Mouse (Mus musculus): Measurements from ENCODE around the gene Magi1.

DNA sequence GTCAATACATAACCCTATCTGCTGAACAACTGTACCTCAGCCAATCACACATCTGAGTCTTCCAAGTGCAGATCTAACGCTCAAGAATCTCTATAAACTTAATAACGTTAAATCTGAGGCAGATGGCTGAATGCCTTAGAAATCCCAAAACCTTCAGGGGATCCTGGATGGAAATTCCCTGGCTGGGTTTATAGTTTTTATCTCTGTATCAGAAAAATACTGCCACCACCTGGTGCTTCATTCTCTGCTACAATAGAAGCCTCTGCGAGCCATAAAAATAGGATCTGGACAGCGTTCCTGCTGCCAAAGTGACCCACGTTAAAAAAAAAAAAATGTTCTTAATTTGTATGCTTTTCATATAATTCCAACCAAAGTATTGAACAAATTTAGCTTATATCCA is 162.2 kb downstream of the Magi1 start:
- TF ChIP-seq CTCF (IDR thresholded peaks at IDR 0.05 in 2 of 3, conservative IDR thresholded peaks at IDR 0.05 in 1 of 3; ENCODE audit: control insufficient read depth in 1 of 3, insufficient read depth in 1 of 3, low read depth in 2 of 3, low read length in 3 of 3, poor library complexity in 1 of 3, severe bottlenecking in 1 of 3), result no peak
- no peak for TF ChIP-seq HCFC1 (IDR thresholded peaks at IDR 0.05; ENCODE audit: low read depth, low read length)
- no peak for TF ChIP-seq ZC3H11A (IDR thresholded peaks at IDR 0.05; ENCODE audit: low read depth, low read length)
- TF ChIP-seq UBTF (IDR thresholded peaks at IDR 0.05; ENCODE audit: borderline replicate concordance, insufficient read depth, low read depth, low read length), result no peak
- TF ChIP-seq ZNF384 (IDR thresholded peaks at IDR 0.05; ENCODE audit: low read depth, low read length), result no peak
- TF ChIP-seq SMC3 (IDR thresholded peaks at IDR 0.05; ENCODE audit: low read depth, low read length), result no peak
- no peak for TF ChIP-seq NELFE (IDR thresholded peaks at IDR 0.05; ENCODE audit: low read depth, low read length)
- no peak for TF ChIP-seq MAZ (IDR thresholded peaks at IDR 0.05; ENCODE audit: low read depth, low read length)
- TF ChIP-seq POLR2AphosphoS2 (IDR thresholded peaks at IDR 0.05; ENCODE audit: low read length), result no peak
- TF ChIP-seq MXI1 (IDR thresholded peaks at IDR 0.05; ENCODE audit: low read depth, low read length), result no peak

All from MEL (cell line).